Mouse (Mus musculus) neutrophil, adult 5-6 weeks (primary cell): ENCODE data around the gene Leo1. TPM values are rescaled to one million over a fixed set of nuclear protein-coding genes. Genes with fewer than 3 reads are reported as not detected.
A peak's percentile ranks its signal among the peaks of the same experiment; 100 is the strongest.
"Not testable (repeated sequence)": the region's sequence is repeated elsewhere in the genome, so short reads cannot be mapped to it uniquely, and the experiment has no call there.

Source experiments
- ATAC-seq: fragments of 151-379, 151-347 bp; 2 replicates; pipeline ENCODE4 v1.8.0; 2017; ENCODE audit warnings: mild to moderate bottlenecking, moderate TSS enrichment; ENCODE audit not compliant: insufficient number of reproducible peaks, poor library complexity, low FRiP score, severe bottlenecking; ENCODE audit errors: extremely low read depth
- total RNA-seq: library from RNA; stranded (forward); fragments of 200-1000 nt; gene quantifications from 2 replicates; pipeline ENCODE4 v1.2.3, GENCODE M21; 2017

The Leo1 gene
- total RNA-seq, 1 experiment from 2014 or later, result 22.9 TPM

DNA sequence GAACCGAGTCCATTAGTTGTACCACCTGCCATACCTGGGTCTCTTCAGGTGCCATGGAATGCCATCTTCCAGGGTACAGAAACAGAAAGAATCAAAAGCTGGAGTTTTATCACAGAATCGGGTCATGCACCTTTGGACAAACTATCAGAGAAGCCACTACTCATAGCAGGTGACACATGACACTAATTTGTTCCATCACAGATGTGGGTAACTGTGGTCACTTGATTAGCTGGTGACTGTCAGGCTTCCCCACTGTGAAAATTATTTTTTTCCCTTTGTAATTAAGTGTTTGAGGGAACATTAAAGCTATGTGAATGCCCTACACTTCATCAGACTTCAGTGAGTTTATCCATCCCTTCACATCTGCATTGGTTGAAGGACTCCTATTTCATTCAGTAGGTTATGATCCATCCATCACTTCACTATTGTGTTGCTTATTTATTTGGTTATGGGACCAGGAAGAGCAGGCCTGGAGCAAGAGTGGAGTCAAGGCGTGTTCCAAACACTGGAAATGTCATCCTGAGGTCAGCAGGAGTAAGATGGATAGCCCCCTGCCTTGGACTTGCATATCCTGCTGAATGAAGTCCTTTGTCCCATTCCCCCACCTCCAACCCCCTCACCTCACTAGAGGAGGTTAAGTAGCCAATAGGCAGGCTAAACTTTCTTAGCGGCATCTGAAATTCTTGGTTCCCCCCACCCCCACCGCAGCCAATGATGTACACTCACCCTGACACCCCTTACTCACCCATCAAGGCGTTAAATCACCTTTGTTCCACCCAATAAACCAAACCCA lies 16.8 kb upstream of the Leo1 start:
- no peak for ATAC-seq

DNA sequence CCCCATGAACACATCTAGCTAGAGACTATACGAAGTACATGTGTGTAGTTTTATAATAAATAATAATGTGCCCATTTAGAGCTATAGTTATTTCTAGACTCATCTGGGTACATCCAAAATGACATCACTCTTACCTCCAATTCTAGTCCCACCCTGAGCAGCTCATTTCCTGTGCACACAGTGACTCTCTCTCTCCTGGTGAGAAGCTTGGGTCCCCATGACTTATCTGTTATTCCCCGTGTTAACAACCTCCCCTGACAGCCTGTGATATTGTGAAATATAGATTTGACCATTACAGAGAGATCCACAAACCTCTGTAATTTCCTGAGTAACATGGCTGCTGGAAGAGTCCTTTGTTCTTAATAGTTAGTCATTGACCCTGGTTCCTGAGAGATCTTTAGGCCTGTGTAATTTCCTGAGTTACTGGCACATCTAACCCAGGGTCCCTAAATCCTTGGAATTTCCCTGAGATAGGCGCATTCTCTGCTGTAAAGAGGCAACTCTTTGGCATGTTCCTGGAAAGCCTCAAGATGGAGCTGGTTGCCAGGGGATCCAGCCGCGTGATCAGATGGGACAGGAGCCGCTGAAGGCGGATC lies 15.4 kb upstream of the Leo1 start:
- ATAC-seq, result no peak

DNA sequence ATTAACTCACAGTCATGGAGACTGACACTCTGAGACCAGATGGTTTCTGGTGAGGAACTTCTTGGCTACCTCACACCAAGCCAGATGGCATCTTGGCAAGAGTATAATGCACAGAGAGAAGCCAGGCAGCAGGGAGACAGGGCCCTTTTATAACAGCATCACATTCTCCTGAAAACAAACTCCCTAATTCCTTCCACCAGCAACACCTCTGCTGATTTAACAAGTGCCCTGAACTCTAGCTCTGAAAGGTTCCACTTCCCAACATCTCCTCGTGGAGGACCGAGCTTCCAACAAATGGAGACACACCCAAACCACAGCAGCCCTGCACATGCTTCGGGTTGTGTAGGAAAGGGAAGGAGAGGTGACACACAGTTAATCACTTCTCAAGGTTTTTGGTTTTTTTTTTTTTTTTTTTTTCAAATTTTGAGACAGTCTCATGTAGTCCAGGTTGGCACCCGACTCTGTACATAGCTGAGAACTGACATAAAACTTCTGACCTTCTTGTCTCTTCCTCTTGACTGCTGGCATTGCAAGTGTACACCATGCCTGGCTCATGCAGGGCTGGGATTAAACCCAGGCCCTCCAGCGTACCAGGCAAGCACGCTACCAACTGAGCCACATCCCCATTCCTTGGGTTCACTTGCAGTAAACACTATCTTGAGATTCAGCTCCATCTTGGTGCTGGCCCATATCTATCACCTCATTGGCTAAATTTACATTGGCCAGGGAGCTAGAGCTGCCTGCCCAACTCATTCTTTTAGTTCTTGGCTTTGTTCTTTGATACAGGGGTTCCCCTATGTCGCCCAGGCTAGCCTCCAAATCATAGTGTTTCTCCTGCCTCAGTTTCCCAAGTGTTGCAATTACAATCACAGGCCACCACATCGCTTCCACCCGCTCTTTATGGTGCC lies 13.7 kb upstream of the Leo1 start:
- no peak for ATAC-seq

DNA sequence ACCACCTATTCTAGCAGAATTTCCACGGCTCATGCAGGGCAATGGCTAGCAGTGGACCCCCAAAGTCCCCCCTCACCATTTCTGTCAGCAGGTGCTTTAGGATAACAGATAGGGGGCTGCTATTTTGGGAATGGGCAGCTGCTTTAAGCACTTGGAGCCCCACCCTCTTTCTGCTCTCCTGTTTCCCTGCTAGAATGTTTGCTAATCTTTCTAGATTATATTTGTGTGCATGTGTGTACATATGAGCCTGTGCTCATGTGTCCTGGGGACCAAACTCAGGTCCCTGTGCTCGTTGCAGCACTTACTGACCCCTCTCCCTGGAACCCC lies 13.1 kb upstream of the Leo1 start:
- ATAC-seq, result no peak

DNA sequence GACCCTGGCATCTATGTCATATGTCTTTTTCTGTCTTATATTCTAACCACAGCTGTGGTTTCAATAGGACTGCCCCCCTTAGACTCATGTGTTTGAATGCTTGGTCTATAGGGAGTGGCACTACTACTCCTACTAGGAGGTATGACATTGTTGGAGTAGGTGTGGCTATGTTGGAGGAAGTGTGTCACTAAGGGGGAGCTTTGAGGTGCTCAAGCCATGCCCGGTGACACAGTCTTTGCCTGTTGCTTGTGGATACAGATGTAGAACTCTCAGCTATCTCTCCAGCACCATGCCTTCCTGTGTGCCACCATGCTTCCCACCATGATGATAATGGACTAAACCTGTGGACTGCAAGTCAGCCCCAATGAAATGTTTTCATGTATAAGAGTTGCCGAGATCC lies 12.3 kb upstream of the Leo1 start:
- no peak for ATAC-seq

DNA sequence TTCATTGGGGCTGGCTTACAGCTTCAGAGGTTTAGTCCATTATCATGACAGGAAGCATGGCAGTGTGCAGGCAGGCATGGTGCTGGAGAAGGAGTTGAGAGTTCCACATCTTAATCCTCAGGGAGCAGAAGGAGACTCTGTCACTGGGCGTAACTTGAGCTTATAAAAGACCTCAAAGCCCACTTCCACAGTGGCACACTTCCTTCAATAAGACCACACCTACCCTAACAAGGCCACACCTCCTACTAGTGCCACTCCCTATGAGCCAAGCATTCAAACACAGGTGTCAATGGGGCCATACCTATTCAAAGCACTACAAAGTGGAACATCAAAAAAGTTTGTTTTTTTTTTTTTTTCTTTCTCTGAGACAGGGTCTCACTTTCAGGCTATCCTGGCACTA lies 11.7 kb upstream of the Leo1 start:
- ATAC-seq, result no peak

DNA sequence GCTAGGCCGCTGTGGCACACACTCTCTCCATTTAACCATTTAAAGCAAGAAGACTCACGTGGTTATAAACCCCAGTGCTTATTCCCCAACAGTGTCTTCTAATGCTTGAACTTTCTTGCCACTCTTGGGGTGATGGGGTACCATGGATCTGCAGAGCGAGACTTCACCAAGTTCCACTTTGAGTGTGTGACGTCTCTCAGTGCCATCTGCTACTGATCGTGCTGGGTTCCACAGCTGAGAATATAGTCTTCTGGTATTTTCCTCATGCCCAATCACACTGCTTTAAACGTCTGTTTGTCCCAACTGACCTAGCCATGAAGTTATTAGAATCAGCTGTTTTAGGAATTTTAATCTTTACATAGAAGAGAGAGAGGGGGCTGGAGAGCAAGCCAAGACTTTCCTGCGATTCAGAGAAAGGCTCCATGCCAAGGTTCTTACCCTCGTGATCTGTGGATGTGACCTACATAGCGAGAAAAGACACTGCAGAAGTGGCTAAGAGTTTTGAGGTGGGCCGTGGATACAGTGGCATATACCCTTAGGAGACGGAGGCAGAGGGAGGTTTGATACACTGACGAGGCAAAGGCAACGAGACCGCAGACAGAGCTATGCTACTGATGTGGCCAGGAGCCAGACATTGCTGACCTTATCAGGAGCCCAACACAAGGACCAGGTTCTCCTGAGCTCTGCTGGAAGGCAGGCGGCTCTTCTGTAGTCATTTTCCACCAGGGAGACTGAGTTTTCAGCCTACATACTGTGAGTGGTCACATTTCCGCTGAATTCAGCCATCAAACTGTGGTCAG lies 10.3 kb upstream of the Leo1 start:
- no peak for ATAC-seq

DNA sequence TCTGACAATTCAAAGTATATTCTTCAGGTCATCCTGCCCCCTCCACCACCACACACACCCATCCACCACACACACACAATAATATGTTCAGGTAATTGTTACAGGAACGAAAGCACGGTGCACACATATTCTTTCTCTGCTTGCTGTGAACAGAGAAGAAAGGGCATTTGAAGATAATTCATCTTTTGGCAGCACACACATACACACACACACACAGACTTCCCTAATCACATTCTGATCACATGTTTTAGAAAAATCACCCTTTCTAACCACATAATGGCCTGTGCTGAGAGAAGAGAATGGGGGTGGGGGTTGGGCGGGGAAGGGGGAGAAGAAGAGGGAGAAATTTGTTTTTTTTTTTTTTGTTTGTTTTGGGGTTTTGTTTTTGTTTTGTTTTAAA lies 8.6 kb upstream of the Leo1 start:
- no peak for ATAC-seq

DNA sequence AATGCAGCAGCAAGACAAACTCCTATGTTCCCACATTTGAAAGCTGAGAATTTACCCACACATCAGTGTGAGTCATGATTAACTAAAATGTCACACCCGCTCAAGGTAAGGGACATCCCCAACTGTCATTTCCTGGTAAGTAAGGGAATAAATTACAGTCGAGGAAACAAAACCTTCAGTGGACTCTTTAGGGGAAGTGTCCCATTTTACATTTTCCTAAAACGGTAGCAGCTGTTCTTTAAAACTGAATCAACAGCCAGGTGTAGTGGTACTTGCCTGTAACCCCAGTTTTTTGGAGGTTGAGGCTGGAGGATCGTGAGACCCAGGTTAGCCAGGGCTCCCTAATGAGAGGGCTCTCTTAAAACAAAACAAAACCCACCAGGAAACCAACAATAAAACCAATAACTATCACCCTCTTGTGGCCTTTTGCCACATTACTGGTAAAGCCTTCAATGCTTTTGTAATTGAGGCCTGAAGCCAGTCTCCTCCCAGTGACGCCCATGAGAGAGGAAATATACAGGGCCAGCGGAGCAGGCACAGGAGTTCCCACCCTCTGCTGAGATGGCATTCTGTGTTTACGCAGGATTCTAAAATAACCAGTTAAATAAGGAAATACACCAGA lies 7.0 kb upstream of the Leo1 start:
- peak; percentile 78 for ATAC-seq

DNA sequence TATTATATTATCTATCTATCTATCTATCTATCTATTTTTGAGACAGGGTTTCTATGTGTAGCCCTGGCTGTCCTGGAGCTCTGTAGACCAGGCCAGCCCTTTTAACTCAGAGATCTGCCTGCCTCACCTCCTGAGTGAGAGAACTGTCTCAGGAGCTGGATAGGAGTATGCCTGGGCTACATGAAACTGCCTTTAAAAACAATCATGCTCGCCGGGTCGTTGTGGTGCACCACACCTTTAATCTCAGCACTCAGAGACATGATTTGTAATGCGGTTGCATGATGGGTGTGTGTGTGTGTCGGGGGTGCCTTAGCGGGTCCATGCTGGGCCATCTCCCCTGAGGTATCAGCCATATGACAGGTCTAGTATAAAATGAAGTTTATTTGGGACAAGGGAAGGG lies 6.5 kb upstream of the Leo1 start:
- no peak for ATAC-seq

DNA sequence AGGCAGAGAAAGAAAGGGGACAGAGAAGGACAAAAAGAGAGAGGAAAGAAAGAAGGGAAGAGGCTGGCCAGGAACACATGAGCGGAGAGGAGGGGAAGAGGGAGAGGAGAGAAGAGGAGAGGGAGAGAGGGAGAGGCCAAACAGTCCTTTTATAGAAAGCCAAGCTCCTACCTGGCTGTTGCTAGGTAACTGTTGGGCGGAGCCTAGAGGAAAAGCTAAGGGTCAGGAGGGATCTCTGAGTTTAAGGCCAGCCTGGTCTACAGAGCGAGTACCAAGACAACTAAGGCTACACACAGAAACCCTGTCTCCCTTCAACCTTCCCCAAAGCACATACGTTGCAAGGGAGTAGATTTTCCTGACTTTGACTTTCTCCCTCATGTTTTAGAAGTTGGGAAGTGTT lies 6.0 kb upstream of the Leo1 start:
- no peak for ATAC-seq

DNA sequence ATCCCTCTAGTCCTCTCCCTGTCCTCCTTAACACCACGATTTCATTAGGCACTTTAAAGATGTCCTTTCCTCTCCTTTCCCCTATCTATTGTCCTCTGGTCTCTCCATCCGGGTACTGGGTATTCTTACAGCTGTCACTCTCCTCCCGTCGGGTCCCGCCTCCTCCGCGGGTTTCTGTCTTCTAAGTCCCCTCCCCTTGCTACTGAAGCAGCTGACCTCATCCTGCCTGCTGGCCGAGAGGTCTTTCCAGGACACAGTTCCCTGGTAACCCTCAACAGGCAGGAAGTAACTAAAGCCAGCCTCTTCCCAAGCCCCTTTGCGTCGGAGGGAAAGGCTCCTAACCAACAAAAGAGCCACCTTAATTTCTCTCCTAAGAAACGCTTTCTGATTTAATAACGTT lies 5.4 kb upstream of the Leo1 start:
- ATAC-seq, result peak; percentile 47

DNA sequence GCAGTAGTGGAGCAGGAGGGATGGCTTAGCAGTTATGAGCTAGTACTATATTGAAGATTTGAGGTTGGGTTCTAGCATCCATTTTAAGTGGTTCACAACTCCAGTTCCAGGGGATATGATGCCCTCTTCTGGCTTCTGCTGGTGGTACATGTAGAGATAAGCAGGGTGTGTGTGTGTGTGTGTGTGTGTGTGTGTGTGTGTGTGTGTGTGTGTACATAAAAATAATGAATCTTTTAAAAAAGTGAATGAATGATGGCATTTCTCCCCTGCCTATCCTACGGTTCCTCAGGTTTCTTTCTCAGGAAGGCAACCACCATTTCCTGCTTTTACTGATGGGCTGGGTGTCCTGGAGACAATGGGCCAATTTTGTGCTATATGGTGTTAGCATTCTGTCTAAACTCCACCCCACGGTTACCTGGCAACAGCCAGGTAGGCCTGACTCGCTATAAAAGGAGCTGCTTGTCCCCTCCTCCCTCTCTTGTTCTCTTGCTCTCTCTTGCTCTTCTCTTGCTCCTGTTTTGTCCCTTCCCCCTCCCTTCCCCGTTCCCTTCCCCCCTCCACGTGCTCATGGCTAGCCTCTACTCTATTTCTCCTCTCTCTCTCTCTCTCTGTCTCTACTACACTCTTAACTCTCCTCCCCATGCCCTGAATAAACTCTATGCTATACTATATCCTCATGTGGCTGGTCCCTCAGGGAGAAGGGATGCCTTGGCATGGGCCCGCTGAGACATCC lies 3.5 kb upstream of the Leo1 start:
- peak; percentile 36; the same call in 1 of the 2 replicates for ATAC-seq

DNA sequence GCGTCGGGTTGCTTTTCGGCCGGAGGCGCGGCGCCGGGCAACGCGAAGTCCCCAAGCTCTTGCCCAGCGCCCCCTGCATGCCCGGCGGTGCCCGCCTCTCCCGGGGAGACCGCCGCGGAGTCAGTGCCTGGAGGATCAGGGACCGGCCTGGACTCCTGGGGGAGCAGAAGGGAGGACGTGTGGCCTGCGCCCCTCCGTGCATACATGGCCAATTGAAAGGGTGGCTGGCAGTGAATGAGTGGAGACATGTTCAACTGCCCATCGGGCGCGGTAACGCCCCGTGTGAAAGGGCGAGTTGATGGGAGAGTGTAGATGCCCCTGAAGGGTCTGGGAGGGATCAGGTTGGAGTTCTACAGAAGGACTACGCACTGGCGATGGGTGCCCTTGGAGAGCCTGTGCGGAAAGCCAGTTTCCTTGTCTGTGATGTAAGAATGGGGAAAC lies 387 bp downstream of the Leo1 start:
- peak; percentile 10; the same call in 1 of the 2 replicates for ATAC-seq

DNA sequence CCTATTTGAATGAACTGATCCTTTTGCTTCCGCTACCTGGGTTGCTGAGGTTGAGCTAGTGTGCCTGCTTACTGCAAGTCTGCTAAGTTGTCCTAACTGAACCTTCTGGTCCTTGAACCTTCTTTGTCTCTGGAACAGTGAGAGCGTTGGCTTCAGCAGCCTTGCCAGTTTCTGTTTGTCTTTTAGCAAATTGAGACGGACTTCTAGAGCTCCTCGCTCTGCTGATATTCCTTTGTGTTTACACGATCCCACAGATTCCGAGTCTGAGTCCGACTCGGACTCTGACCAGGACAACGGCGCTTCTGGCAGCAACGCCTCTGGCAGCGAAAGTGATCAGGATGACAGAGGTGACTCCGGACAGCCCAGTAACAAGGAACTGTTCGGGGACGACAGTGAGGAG lies 3.7 kb downstream of the Leo1 start:
- ATAC-seq, result no peak

DNA sequence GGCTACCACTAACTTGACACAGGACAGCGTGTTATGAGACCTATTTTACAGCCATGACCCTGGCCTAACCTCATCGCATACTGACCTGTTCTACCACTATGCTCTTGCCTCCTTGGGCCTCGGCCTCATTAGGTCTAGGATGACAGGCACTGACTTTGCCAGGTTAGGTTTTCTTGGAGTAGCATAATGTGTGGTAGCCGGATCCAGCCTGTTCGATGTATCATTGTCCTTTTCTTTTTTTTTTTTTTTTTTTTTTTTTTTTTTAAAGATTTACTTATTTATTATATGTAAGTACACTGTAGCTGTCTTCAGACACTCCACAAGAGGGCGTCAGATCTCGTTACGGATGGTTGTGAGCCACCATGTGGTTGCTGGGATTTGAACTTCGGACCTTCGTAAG lies 5.2 kb downstream of the Leo1 start:
- ATAC-seq, result not testable (repeated sequence)

DNA sequence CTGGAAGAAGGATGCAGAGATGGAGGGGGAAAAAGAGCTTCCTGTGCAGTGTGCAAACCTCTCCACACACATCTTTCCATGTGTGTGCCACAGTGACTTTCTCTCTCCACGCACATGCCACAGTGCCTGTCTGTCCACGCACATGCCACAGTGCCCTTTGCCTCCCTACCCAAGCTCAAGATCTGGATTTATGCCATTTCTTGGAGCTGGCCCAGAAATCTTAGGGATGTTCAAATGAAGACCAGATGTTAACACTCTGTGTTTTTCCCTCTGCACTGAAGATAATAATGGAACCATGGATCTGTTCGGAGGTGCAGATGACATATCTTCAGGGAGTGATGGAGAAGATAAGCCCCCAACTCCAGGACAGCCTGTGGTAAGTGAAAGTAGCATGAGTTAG lies 6.7 kb downstream of the Leo1 start:
- ATAC-seq, result no peak

DNA sequence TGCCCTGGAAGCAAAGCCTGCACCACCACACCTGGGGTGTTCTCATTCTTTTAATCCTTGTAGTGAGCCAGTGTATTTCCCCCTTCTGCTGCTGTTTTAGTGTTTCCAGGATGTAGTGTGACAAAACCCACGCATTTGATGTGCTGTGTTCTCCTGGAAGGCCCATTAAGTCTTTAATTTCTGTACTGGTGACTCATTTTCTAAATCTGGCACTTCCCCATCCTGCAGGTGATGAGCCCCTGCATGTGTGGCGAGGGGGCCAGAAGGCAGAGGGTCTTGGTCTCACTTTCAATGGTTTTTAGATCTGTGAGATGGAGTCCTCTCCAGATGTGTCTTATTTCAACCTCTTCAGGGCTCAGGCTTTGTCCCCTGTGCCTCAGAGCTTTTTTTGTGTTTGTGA lies 12.7 kb downstream of the Leo1 start:
- ATAC-seq, result no peak
